Mouse (Mus musculus) stomach, postnatal 0 days (tissue): ENCODE measurements around the gene Ankrd11.

Experiments
- CTCF ChIP-seq: IDR thresholded peaks from 2 replicates; pipeline ENCODE4 v1.5.1; 2016; ENCODE audit warnings: antibody characterized with exemption, low read depth, mild to moderate bottlenecking, moderate library complexity
- EP300 ChIP-seq: optimal IDR thresholded peaks from 2 replicates; pipeline ENCODE3; 2016; ENCODE audit warnings: antibody characterized with exemption

- TF ChIP-seq CTCF (no peak), EP300 (no peak)
Observed at GRCm38 (mm10) chr8:122969964-122970620, 72.0 kb downstream of the Ankrd11 start.
